Mouse (Mus musculus) lung, postnatal 0 days (tissue): ENCODE measurements around the gene Cbl.
A peak's percentile ranks its signal among the peaks of the same experiment; 100 is the strongest.

Experiments
- CTCF ChIP-seq: IDR thresholded peaks from 2 replicates; pipeline ENCODE4 v1.5.1; 2016; ENCODE audit warnings: antibody characterized with exemption, mild to moderate bottlenecking
- EP300 ChIP-seq: IDR thresholded peaks from 2 replicates; pipeline ENCODE4 v1.6.1; 2016; ENCODE audit warnings: antibody characterized with exemption, mild to moderate bottlenecking, control low read depth

DNA sequence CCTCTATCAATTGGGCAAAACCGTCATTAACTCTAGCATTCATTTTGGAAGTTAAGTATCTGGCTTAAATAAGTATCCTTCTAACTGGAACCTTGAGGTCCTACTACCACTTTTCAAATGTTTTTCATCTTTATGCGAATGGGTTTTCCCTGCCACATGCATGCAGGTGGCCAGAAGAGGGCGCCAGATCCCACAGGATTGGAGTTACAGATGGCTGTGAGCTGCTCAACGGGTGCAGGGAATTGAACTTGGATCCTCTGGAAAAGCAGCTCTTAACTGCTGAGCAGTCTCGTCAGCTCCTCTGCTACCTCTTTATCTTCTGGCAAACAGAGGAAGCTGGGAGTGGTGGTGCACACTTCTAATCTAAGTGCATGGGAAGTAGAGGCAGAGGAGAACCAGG, 114.8 kb downstream of the Cbl start:
- TF ChIP-seq CTCF (peak; percentile 70), EP300 (no peak)
